Mouse (Mus musculus) kidney, adult 2 months (tissue): ENCODE results near the gene Gpc1. TPM values are rescaled to one million over a fixed set of nuclear protein-coding genes. Genes with fewer than 3 reads are reported as not detected.

Experiments
- DNase-seq: peaks from one replicate; pipeline ENCODE4 v3.0.0; 2021
- H3K27ac ChIP-seq: fragments of 200-500 bp; 2 replicates; pipeline ENCODE4 v1.5.1; 2012; ENCODE audit warnings: low read depth, low read length, control low read depth, inconsistent platforms; ENCODE audit not compliant: insufficient read depth
- H3K27me3 ChIP-seq: fragments of 200-500 bp; replicated peaks from 2 replicates; pipeline ENCODE4 v1.6.1; 2012; ENCODE audit warnings: mild to moderate bottlenecking, moderate library complexity, low read length, inconsistent platforms; ENCODE audit not compliant: control insufficient read depth, insufficient read depth
- H3K36me3 ChIP-seq: fragments of 200-500 bp; 2 replicates; pipeline ENCODE4 v1.6.1; 2012; ENCODE audit warnings: mild to moderate bottlenecking, moderate library complexity, low read length, inconsistent platforms; ENCODE audit not compliant: control insufficient read depth, insufficient read depth
- H3K4me1 ChIP-seq: fragments of 200-500 bp; 2 replicates; pipeline ENCODE4 v1.6.1; 2011; ENCODE audit warnings: low read length; ENCODE audit not compliant: control insufficient read depth, insufficient read depth
- H3K4me3 ChIP-seq: fragments of 200-500 bp; 2 replicates; pipeline ENCODE4 v1.5.1; 2011; ENCODE audit warnings: mild to moderate bottlenecking, low read depth, low read length, control low read depth; ENCODE audit not compliant: insufficient read depth
- CTCF ChIP-seq: fragments of 200-500 bp; conservative IDR thresholded peaks from 2 replicates; pipeline ENCODE4 v1.5.1; 2011; ENCODE audit warnings: low read depth, mild to moderate bottlenecking, control low read depth, low read length, moderate library complexity, mixed read lengths; ENCODE audit not compliant: insufficient read depth, insufficient read length
- POLR2A ChIP-seq: fragments of 200-500 bp; IDR thresholded peaks from one replicate; pipeline ENCODE4 v1.6.1; 2011; ENCODE audit warnings: low read depth, low read length, control low read depth
- WGBS: fragments of 180-500 bp; shearing (Covaris S2); methylation state at CpG from one replicate; pipeline ENCODE4 v1.1.7; 2018; 5-methylcytosine and 5-hydroxymethylcytosine counted together
- polyA plus RNA-seq: library from polyadenylated mRNA; depleted of rRNA; stranded (reverse); fragments of >200 nt; gene quantifications from 2 replicates; pipeline ENCODE4 v1.2.3, GENCODE M21; 2012; rRNA removed

The Gpc1 gene
- polyA plus RNA-seq, 1 experiment = 21.8 TPM

- Histone ChIP-seq H3K27ac (no peak overlapping the region), H3K4me1 (peaks cover 23% of the 10 kb centered on the region), H3K36me3 (no peaks in the 10 kb centered on the region), H3K27me3 (no peaks in the 10 kb centered on the region), H3K4me3 (no peak overlapping the region)
- TF ChIP-seq CTCF (no peak), POLR2A (no peak)
- 95% methylated on average over 2 of the region's 2 CpGs for WGBS
- no peak for DNase-seq
Observed at GRCm38 (mm10) chr1:92905703-92906310, 74.4 kb downstream of the Gpc1 start.

GRCm38 (mm10) chr1:92906779-92907631 lies 75.6 kb downstream of the Gpc1 start, which contains the start of gene Dusp28:
Gene Dusp28, plus strand, starts transcription at chr1:92906981.
- Histone ChIP-seq H3K4me3 (peak within 1 kb of the TSS; percentile 74), H3K27me3 (no peaks in the 10 kb centered on the region), H3K36me3 (no peaks in the 10 kb centered on the region), H3K4me1 (peaks cover 27% of the 10 kb centered on the region), H3K27ac (peak within 1 kb of the TSS; percentile 77)
- under 1% methylated on average over 81 of the region's 81 CpGs for WGBS
- DNase-seq = peak; percentile 97
- TF ChIP-seq POLR2A = peak; percentile 61
- peak; percentile 52 for TF ChIP-seq CTCF

- TF ChIP-seq POLR2A (no peak), CTCF (no peak)
- H3K4me3 ChIP-seq = peak overlapping the region; percentile 74
- H3K27ac ChIP-seq = peak overlapping the region; percentile 44; the same call in 1 of the 2 replicates
- H3K4me1 ChIP-seq = peaks cover 29% of the 10 kb centered on the region
- no peaks in the 10 kb centered on the region for H3K27me3 ChIP-seq
- H3K36me3 ChIP-seq = no peaks in the 10 kb centered on the region
- 45% methylated on average over 20 of the region's 20 CpGs for WGBS
- no peak for DNase-seq
Observed at GRCm38 (mm10) chr1:92907632-92908360, 76.4 kb downstream of the Gpc1 start.

GRCm38 (mm10) chr1:92908664-92909063 lies 77.2 kb downstream of the Gpc1 start:
- no peak for DNase-seq
- H3K4me3 ChIP-seq = no peak overlapping the region
- 98% methylated on average over 3 of the region's 3 CpGs for WGBS
- TF ChIP-seq CTCF = no peak
- TF ChIP-seq POLR2A = no peak
- no peak overlapping the region for H3K27ac ChIP-seq
- peaks cover 26% of the 10 kb centered on the region for H3K4me1 ChIP-seq
- no peaks in the 10 kb centered on the region for H3K36me3 ChIP-seq
- no peaks in the 10 kb centered on the region for H3K27me3 ChIP-seq

- 73% methylated on average over 4 of the region's 4 CpGs for WGBS
Observed at GRCm38 (mm10) chr1:92909068-92909467, 77.6 kb downstream of the Gpc1 start.

More at GRCm38 (mm10) chr1:92909068-92909467, 77.6 kb downstream of the Gpc1 start:
- no peak overlapping the region for H3K27ac ChIP-seq
- DNase-seq = peak; percentile 25
- H3K4me1 ChIP-seq = peaks cover 26% of the 10 kb centered on the region
- H3K36me3 ChIP-seq = no peaks in the 10 kb centered on the region
- H3K27me3 ChIP-seq = no peaks in the 10 kb centered on the region
- no peak for TF ChIP-seq POLR2A
- TF ChIP-seq CTCF = 0 out of 2 replicates have a peak, but pooled peaks have one; percentile 5
- no peak overlapping the region for H3K4me3 ChIP-seq

Other genes starting within 250 kb of the Gpc1 start
- gene Olfr1412, start 245.9 kb upstream of the Gpc1 start, polyA plus RNA-seq = not detected in 2 replicates
- gene Olfr1411, start 237.2 kb upstream of the Gpc1 start, polyA plus RNA-seq = not detected in 2 replicates
- gene Olfr1410, start 225.9 kb upstream of the Gpc1 start, polyA plus RNA-seq = not detected in 2 replicates
- not detected in 2 replicates for gene Olfr12, start 213.9 kb upstream of the Gpc1 start, polyA plus RNA-seq
- 176 and 280 TPM in 2 replicates for gene Cops9, start 189.7 kb upstream of the Gpc1 start, polyA plus RNA-seq
- gene Otos, start 182.8 kb upstream of the Gpc1 start, polyA plus RNA-seq = 0.29 and 0.48 TPM in 2 replicates
- 0.65 and 0.75 TPM in 2 replicates for gene Ankmy1, start 71.3 kb downstream of the Gpc1 start, polyA plus RNA-seq
- gene Dusp28, start 75.3 kb downstream of the Gpc1 start, polyA plus RNA-seq = 36.6 and 42.6 TPM in 2 replicates
- gene Rnpepl1, start 79.1 kb downstream of the Gpc1 start, polyA plus RNA-seq = 161 and 199 TPM in 2 replicates
- 38.9 and 46.2 TPM in 2 replicates for gene Capn10, start 102.7 kb downstream of the Gpc1 start, polyA plus RNA-seq
- gene Gpr35, start 119.2 kb downstream of the Gpc1 start, polyA plus RNA-seq = 1.3 and 1.9 TPM in 2 replicates
- not detected in 2 replicates for gene Aqp12, start 174.7 kb downstream of the Gpc1 start, polyA plus RNA-seq